ENCODE assay signal across 7 mouse cellular contexts in the genomic region with DNA sequence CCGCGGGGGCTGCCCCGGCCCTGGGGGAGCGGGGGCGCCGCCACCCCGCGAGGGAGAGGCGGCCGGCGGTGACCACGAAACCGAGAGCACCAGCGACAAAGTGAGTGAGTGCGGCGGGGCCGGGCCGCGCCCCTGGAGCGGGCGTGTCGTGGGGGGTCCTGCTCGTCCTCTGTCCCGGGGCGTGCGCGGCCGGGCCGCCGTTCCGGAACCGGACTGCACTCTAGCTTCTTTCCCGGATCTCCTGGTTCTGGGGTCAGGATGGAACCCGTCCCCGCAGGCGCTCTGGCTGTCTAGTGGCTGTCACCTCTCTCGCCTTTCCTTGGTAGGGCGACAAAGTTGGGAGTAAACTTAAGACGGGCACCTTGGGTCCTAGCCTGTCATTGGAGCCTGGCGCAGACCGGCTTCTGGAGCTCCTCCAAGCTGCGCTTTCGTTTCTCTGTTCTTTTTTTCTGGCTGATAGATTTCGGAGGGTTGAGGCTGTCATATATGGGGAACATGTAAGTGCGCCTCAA. TPM values are rescaled to one million over a fixed set of nuclear protein-coding genes. Genes with fewer than 3 reads are reported as not detected.
DNase-seq lines count a peak whose midpoint lies in the region; ATAC-seq lines count a peak whose summit lies in the region.

No protein-coding gene starts in this region.

- H3K4me3 ChIP-seq in forebrain, embryonic 13.5 days = peak overlapping the region; percentile 68
- H3K4me3 ChIP-seq in hindbrain, embryonic 10.5 days = peak overlapping the region; percentile 69
- H3K4me3 ChIP-seq in limb, embryonic 12.5 days (replicated peaks) = peak overlapping the region; percentile 72
- peak overlapping the region; percentile 73 for H3K4me3 ChIP-seq in midbrain, embryonic 14.5 days (replicated peaks; ENCODE audit: low read depth, low read length)

- no peaks in the 10 kb centered on the region for H3K9me3 ChIP-seq in forebrain, embryonic 13.5 days (replicated peaks)
- no peaks in the 10 kb centered on the region for H3K9me3 ChIP-seq in hindbrain, embryonic 10.5 days
- no peaks in the 10 kb centered on the region for H3K9me3 ChIP-seq in limb, embryonic 12.5 days
- H3K9me3 ChIP-seq in midbrain, embryonic 14.5 days (ENCODE audit: control insufficient read depth, low read length) = no peaks in the 10 kb centered on the region

- H3K36me3 ChIP-seq in forebrain, embryonic 13.5 days (ENCODE audit: poor library complexity, severe bottlenecking) = no peaks in the 10 kb centered on the region
- no peaks in the 10 kb centered on the region for H3K36me3 ChIP-seq in hindbrain, embryonic 10.5 days
- H3K36me3 ChIP-seq in limb, embryonic 12.5 days = no peaks in the 10 kb centered on the region
- H3K36me3 ChIP-seq in midbrain, embryonic 14.5 days (ENCODE audit: control insufficient read depth, insufficient read depth, low read length) = no peaks in the 10 kb centered on the region

- under 1% methylated on average over 42 of the region's 45 CpGs for WGBS in forebrain, embryonic 13.5 days
- 1% methylated on average over 43 of the region's 45 CpGs for WGBS in hindbrain, embryonic 10.5 days
- WGBS in limb, embryonic 12.5 days = under 1% methylated on average over 40 of the region's 45 CpGs
- WGBS in midbrain, embryonic 14.5 days = under 1% methylated on average over 38 of the region's 45 CpGs

- H3K27ac ChIP-seq in forebrain, embryonic 13.5 days = no peak overlapping the region
- peak overlapping the region; percentile 53 for H3K27ac ChIP-seq in hindbrain, embryonic 10.5 days
- no peak overlapping the region for H3K27ac ChIP-seq in limb, embryonic 12.5 days
- H3K27ac ChIP-seq in midbrain, embryonic 14.5 days (replicated peaks; ENCODE audit: low read depth, low read length) = no peak overlapping the region

- peak; percentile 45 for DNase-seq in R1 (ENCODE audit: low read depth, low spot score)
- peak; percentile 38 for DNase-seq in adrenal gland, postnatal 25 days
- peak; percentile 47 for DNase-seq in hindbrain, embryonic 10.5 days (ENCODE audit: low spot score)
- DNase-seq in midbrain, embryonic 14.5 days = peak; percentile 41
- no peak for DNase-seq in right cerebral cortex, postnatal 14 days

- H3K27me3 ChIP-seq in forebrain, embryonic 13.5 days = peaks cover 72% of the 10 kb centered on the region
- H3K27me3 ChIP-seq in hindbrain, embryonic 10.5 days (ENCODE audit: insufficient read depth, poor library complexity, severe bottlenecking) = peaks cover 87% of the 10 kb centered on the region
- H3K27me3 ChIP-seq in limb, embryonic 12.5 days = peaks cover 80% of the 10 kb centered on the region
- H3K27me3 ChIP-seq in midbrain, embryonic 14.5 days (ENCODE audit: control insufficient read depth, insufficient read depth, low read length) = peaks cover 49% of the 10 kb centered on the region

- H3K4me1 ChIP-seq in forebrain, embryonic 13.5 days = peaks cover 11% of the 10 kb centered on the region; the same call in 1 of the 2 replicates
- H3K4me1 ChIP-seq in hindbrain, embryonic 10.5 days (replicated peaks) = peaks cover 17% of the 10 kb centered on the region
- peaks cover 9% of the 10 kb centered on the region for H3K4me1 ChIP-seq in limb, embryonic 12.5 days (replicated peaks)
- 0 out of 2 replicates have a peak, but pooled peaks cover 3% of the 10 kb centered on the region for H3K4me1 ChIP-seq in midbrain, embryonic 14.5 days (ENCODE audit: control insufficient read depth, insufficient read depth, low read length)

- peak overlapping the region; percentile 71 for H3K9ac ChIP-seq in forebrain, embryonic 13.5 days
- H3K9ac ChIP-seq in limb, embryonic 12.5 days (replicated peaks) = peak overlapping the region; percentile 67
- H3K9ac ChIP-seq in midbrain, embryonic 14.5 days (replicated peaks; ENCODE audit: low read length) = peak overlapping the region; percentile 57

- ATAC-seq in forebrain, embryonic 13.5 days = no peak; the same call in 1 of the 2 replicates
- no peak for ATAC-seq in limb, embryonic 12.5 days (ENCODE audit: insufficient number of reproducible peaks, insufficient read depth, low FRiP score, low TSS enrichment, low read depth)
- ATAC-seq in midbrain, embryonic 14.5 days (ENCODE audit: low FRiP score, low TSS enrichment) = no peak; the same call in none of the 2 replicates

- peak overlapping the region; percentile 99 for H3K4me2 ChIP-seq in forebrain, embryonic 13.5 days
- peak overlapping the region; percentile 100 for H3K4me2 ChIP-seq in limb, embryonic 12.5 days
- H3K4me2 ChIP-seq in midbrain, embryonic 14.5 days (ENCODE audit: low read length) = peak overlapping the region; percentile 99

RNA-seq across cellular contexts. Expression of a gene that starts 0.5 kb away (rescaled TPM):
- 8.6 and 9.8 TPM in 2 replicates for total RNA-seq in adrenal gland, postnatal 25 days (2021)
- polyA plus RNA-seq in forebrain, embryonic 13.5 days (2015; fragmentation: Nextera tagmentation; extraction: Ambion mirVana) = 2.0 and 2.3 TPM in 2 replicates
- polyA plus RNA-seq in hindbrain, embryonic 10.5 days (2016; fragmentation: Nextera tagmentation; extraction: Ambion mirVana) = 0.73 and 1.2 TPM in 2 replicates
- polyA plus RNA-seq in limb, embryonic 12.5 days (2016; fragmentation: Nextera tagmentation; extraction: Ambion mirVana) = 0.92 and 1.6 TPM in 2 replicates
- 4.1 and 5.7 TPM in 2 replicates for polyA plus RNA-seq in midbrain, embryonic 14.5 days (2014; fragmentation: Nextera tagmentation; extraction: Ambion mirVana)
